Mouse (Mus musculus) intestine, embryonic 14.5 days (tissue): ENCODE data around the gene Podxl2. TPM values are rescaled to one million over a fixed set of nuclear protein-coding genes. Genes with fewer than 3 reads are reported as not detected.

Experiments used
- ATAC-seq: fragments of 200-750 bp; cut with Nextera tagmentation; replicated peaks from 2 replicates; pipeline ENCODE4 v1.8.0; 2017; ENCODE audit warnings: low read depth, moderate number of reproducible peaks, moderate TSS enrichment, moderate library complexity; ENCODE audit not compliant: low FRiP score, low TSS enrichment
- DNase-seq: peaks from one replicate; pipeline ENCODE4 v3.0.0-alpha.2; 2018; ENCODE audit warnings: low spot score
- H3K27ac ChIP-seq: fragments of 300-500 bp; sonication (generic); 2 replicates; pipeline ENCODE4 v1.5.1; 2014; ENCODE audit warnings: low read depth, mild to moderate bottlenecking, control low read depth
- H3K27me3 ChIP-seq: fragments of 300-500 bp; sonication (generic); replicated peaks from 2 replicates; pipeline ENCODE4 v1.6.1; 2014; ENCODE audit warnings: low read length, control low read depth; ENCODE audit not compliant: control insufficient read depth, insufficient read depth
- H3K36me3 ChIP-seq: fragments of 300-500 bp; sonication (generic); 2 replicates; pipeline ENCODE4 v1.6.1; 2014; ENCODE audit warnings: low read length, control low read depth; ENCODE audit not compliant: control insufficient read depth, insufficient read depth
- H3K4me1 ChIP-seq: fragments of 300-500 bp; sonication (generic); replicated peaks from 2 replicates; pipeline ENCODE4 v1.6.1; 2014; ENCODE audit warnings: low read length, control low read depth, mixed read lengths; ENCODE audit not compliant: control insufficient read depth, insufficient read depth
- H3K4me2 ChIP-seq: fragments of 300-500 bp; sonication (generic); 2 replicates; pipeline ENCODE4 v1.6.1; 2014; ENCODE audit warnings: low read length
- H3K4me3 ChIP-seq: fragments of 300-500 bp; sonication (generic); 2 replicates; pipeline ENCODE4 v1.5.1; 2014; ENCODE audit warnings: low read depth, low read length, control low read depth, mixed read lengths
- H3K9ac ChIP-seq: fragments of 300-500 bp; sonication (generic); 2 replicates; pipeline ENCODE4 v1.6.1; 2014; ENCODE audit warnings: mild to moderate bottlenecking, low read length
- H3K9me3 ChIP-seq: fragments of 300-500 bp; sonication (generic); 2 replicates; pipeline ENCODE4 v1.6.1; 2016; ENCODE audit warnings: low read length, control low read depth; ENCODE audit not compliant: control insufficient read depth
- WGBS: fragments of 180-500 bp; shearing (Covaris S2); extraction: QIAGEN DNeasy Blood & Tissue Kit; methylation state at CpG from one replicate; pipeline ENCODE4 v1.1.7; 2014; 5-methylcytosine and 5-hydroxymethylcytosine counted together
- polyA plus RNA-seq: library from polyadenylated mRNA; unstranded; fragments of >200 nt; fragmentation: Nextera tagmentation; extraction: Ambion mirVana; gene quantifications from 2 replicates; pipeline ENCODE4 v1.2.1, GENCODE M21; 2014

Gene Podxl2
- polyA plus RNA-seq, 1 experiment from 2014 or later, result 68.0 TPM

GRCm38 (mm10) chr6:88884690-88885089 lies 9.8 kb upstream of the Podxl2 start:
- H3K36me3 ChIP-seq, result peaks cover 85% of the 10 kb centered on the region
- 96% methylated on average over 17 of the region's 17 CpGs for WGBS
- no peak overlapping the region for H3K4me3 ChIP-seq
- no peak for ATAC-seq
- no peaks in the 10 kb centered on the region for H3K4me1 ChIP-seq
- H3K27me3 ChIP-seq, result no peaks in the 10 kb centered on the region
- no peak overlapping the region for H3K27ac ChIP-seq
- no peak overlapping the region for H3K4me2 ChIP-seq
- H3K9me3 ChIP-seq, result no peaks in the 10 kb centered on the region
- DNase-seq, result no peak
- H3K9ac ChIP-seq, result no peak overlapping the region

- no peak for DNase-seq
- Histone ChIP-seq H3K4me2 (no peak overlapping the region), H3K36me3 (peaks cover 80% of the 10 kb centered on the region), H3K9ac (no peak overlapping the region), H3K9me3 (no peaks in the 10 kb centered on the region), H3K27me3 (no peaks in the 10 kb centered on the region), H3K4me3 (no peak overlapping the region), H3K27ac (no peak overlapping the region), H3K4me1 (no peaks in the 10 kb centered on the region)
- 90% methylated on average over 10 of the region's 10 CpGs for WGBS
- ATAC-seq, result no peak
These were observed 9.4 kb upstream of the Podxl2 start for GRCm38 (mm10) chr6:88884195-88884594.

GRCm38 (mm10) chr6:88881334-88881733 lies 6.5 kb upstream of the Podxl2 start:
- H3K4me3 ChIP-seq, result no peak overlapping the region
- H3K4me2 ChIP-seq, result no peak overlapping the region
- H3K36me3 ChIP-seq, result peaks cover 51% of the 10 kb centered on the region
- H3K4me1 ChIP-seq, result no peaks in the 10 kb centered on the region
- no peak overlapping the region for H3K9ac ChIP-seq
- H3K27ac ChIP-seq, result no peak overlapping the region
- H3K9me3 ChIP-seq, result no peaks in the 10 kb centered on the region
- WGBS, result 86% methylated on average over 7 of the region's 7 CpGs
- no peaks in the 10 kb centered on the region for H3K27me3 ChIP-seq
- no peak for ATAC-seq
- DNase-seq, result no peak

- ATAC-seq, result no peak
- H3K27me3 ChIP-seq, result 0 out of 2 replicates have a peak, but pooled peaks cover 3% of the 10 kb centered on the region
- H3K4me1 ChIP-seq, result 0 out of 2 replicates have a peak, but pooled peaks cover 2% of the 10 kb centered on the region
- no peak overlapping the region for H3K4me3 ChIP-seq
- no peak overlapping the region for H3K4me2 ChIP-seq
- H3K27ac ChIP-seq, result no peak overlapping the region
- 64% methylated on average over 4 of the region's 4 CpGs for WGBS
- DNase-seq, result no peak
- no peak overlapping the region for H3K9ac ChIP-seq
- H3K9me3 ChIP-seq, result no peaks in the 10 kb centered on the region
- H3K36me3 ChIP-seq, result peaks cover 33% of the 10 kb centered on the region
These were observed 4.6 kb upstream of the Podxl2 start for GRCm38 (mm10) chr6:88879471-88879870.

GRCm38 (mm10) chr6:88873965-88874867 lies 628 bp downstream of the Podxl2 start:
- WGBS, result 2% methylated on average over 74 of the region's 74 CpGs
- ATAC-seq, result peak; percentile 56
- DNase-seq, result peak; percentile 75

GRCm38 (mm10) chr6:88872811-88873210 lies 2.0 kb downstream of the Podxl2 start:
- Histone ChIP-seq H3K9me3 (no peaks in the 10 kb centered on the region), H3K27me3 (0 out of 2 replicates have a peak, but pooled peaks cover 7% of the 10 kb centered on the region), H3K36me3 (no peaks in the 10 kb centered on the region), H3K4me2 (peak overlapping the region; percentile 96; the same call in 1 of the 2 replicates), H3K9ac (no peak overlapping the region), H3K27ac (no peak overlapping the region), H3K4me3 (0 out of 2 replicates have a peak overlapping the region, but pooled peaks have one; percentile 11), H3K4me1 (peaks cover 16% of the 10 kb centered on the region)
- ATAC-seq (no peak), DNase-seq (no peak)
- WGBS, result 42% methylated on average over 5 of the region's 7 CpGs

More at GRCm38 (mm10) chr6:88873965-88874867, 628 bp downstream of the Podxl2 start:
- H3K4me1 ChIP-seq, result peaks cover 16% of the 10 kb centered on the region
- H3K4me2 ChIP-seq, result peak overlapping the region; percentile 96
- peak overlapping the region; percentile 33; the same call in 1 of the 2 replicates for H3K27ac ChIP-seq
- H3K9me3 ChIP-seq, result no peaks in the 10 kb centered on the region
- H3K36me3 ChIP-seq, result no peaks in the 10 kb centered on the region
- 0 out of 2 replicates have a peak, but pooled peaks cover 7% of the 10 kb centered on the region for H3K27me3 ChIP-seq
- peak overlapping the region; percentile 74 for H3K9ac ChIP-seq
- H3K4me3 ChIP-seq, result peak overlapping the region; percentile 72

GRCm38 (mm10) chr6:88871546-88871945 lies 3.3 kb downstream of the Podxl2 start:
- H3K36me3 ChIP-seq, result no peaks in the 10 kb centered on the region
- ATAC-seq (no peak), DNase-seq (peak; percentile 62)
- no peaks in the 10 kb centered on the region for H3K9me3 ChIP-seq
- 0 out of 2 replicates have a peak, but pooled peaks cover 7% of the 10 kb centered on the region for H3K27me3 ChIP-seq
- peak overlapping the region; percentile 28 for H3K4me2 ChIP-seq
- peaks cover 16% of the 10 kb centered on the region for H3K4me1 ChIP-seq
- 26% methylated on average over 8 of the region's 8 CpGs for WGBS
- H3K27ac ChIP-seq, result peak overlapping the region; percentile 47; the same call in 1 of the 2 replicates
- no peak overlapping the region for H3K9ac ChIP-seq
- H3K4me3 ChIP-seq, result no peak overlapping the region

GRCm38 (mm10) chr6:88870594-88870993 lies 4.2 kb downstream of the Podxl2 start:
- Histone ChIP-seq H3K27ac (peak overlapping the region; percentile 47; the same call in 1 of the 2 replicates), H3K9ac (no peak overlapping the region), H3K4me1 (peaks cover 16% of the 10 kb centered on the region), H3K36me3 (no peaks in the 10 kb centered on the region), H3K9me3 (no peaks in the 10 kb centered on the region), H3K4me3 (no peak overlapping the region), H3K4me2 (no peak overlapping the region), H3K27me3 (0 out of 2 replicates have a peak, but pooled peaks cover 6% of the 10 kb centered on the region)
- no peak for DNase-seq
- 65% methylated on average over 4 of the region's 4 CpGs for WGBS
- ATAC-seq, result no peak
